Mouse (Mus musculus) heart, embryonic 13.5 days (tissue): ENCODE results near the gene Gm498. TPM values are rescaled to one million over a fixed set of nuclear protein-coding genes. Genes with fewer than 3 reads are reported as not detected.

Source experiments
- ATAC-seq: fragments of 200-750 bp; cut with Nextera tagmentation; 2 replicates; pipeline ENCODE4 v1.8.0; 2017; ENCODE audit warnings: moderate TSS enrichment; ENCODE audit not compliant: insufficient number of reproducible peaks, low FRiP score, low TSS enrichment; ENCODE audit errors: extremely low read depth
- H3K27ac ChIP-seq: fragments of 300-500 bp; sonication (generic); replicated peaks from 2 replicates; pipeline ENCODE4 v1.5.1; 2015; ENCODE audit warnings: moderate library complexity, mild to moderate bottlenecking, inconsistent platforms
- H3K27me3 ChIP-seq: fragments of 300-500 bp; sonication (generic); replicated peaks from 2 replicates; pipeline ENCODE4 v1.6.1; 2015; ENCODE audit warnings: mild to moderate bottlenecking, inconsistent platforms
- H3K36me3 ChIP-seq: fragments of 300-500 bp; sonication (generic); 2 replicates; pipeline ENCODE4 v1.6.1; 2015; ENCODE audit warnings: mild to moderate bottlenecking, inconsistent platforms
- H3K4me1 ChIP-seq: fragments of 300-500 bp; sonication (generic); 2 replicates; pipeline ENCODE4 v1.6.1; 2015; ENCODE audit warnings: inconsistent platforms
- H3K4me2 ChIP-seq: fragments of 300-500 bp; sonication (generic); 2 replicates; pipeline ENCODE4 v1.6.1; 2015; ENCODE audit warnings: inconsistent platforms, mild to moderate bottlenecking, moderate library complexity
- H3K4me3 ChIP-seq: fragments of 300-500 bp; sonication (generic); 2 replicates; pipeline ENCODE4 v1.5.1; 2015; ENCODE audit warnings: moderate library complexity, mild to moderate bottlenecking, inconsistent platforms
- H3K9ac ChIP-seq: fragments of 300-500 bp; sonication (generic); 2 replicates; pipeline ENCODE4 v1.6.1; 2015; ENCODE audit warnings: inconsistent platforms, mild to moderate bottlenecking, moderate library complexity
- H3K9me3 ChIP-seq: fragments of 300-500 bp; sonication (generic); 2 replicates; pipeline ENCODE4 v1.6.1; 2016; ENCODE audit warnings: inconsistent platforms
- WGBS: fragments of 180-500 bp; shearing (Covaris S2); methylation state at CpG from one replicate; pipeline ENCODE4 v1.1.7; 2015; ENCODE audit warnings: mixed read lengths; 5-methylcytosine and 5-hydroxymethylcytosine counted together
- polyA plus RNA-seq: library from polyadenylated mRNA; unstranded; fragments of >200 nt; fragmentation: Nextera tagmentation; extraction: Ambion mirVana; gene quantifications from 2 replicates; pipeline ENCODE4 v1.2.1, GENCODE M21; 2015

The Gm498 gene
- polyA plus RNA-seq, 1 experiment from 2014 or later: not detected

DNA sequence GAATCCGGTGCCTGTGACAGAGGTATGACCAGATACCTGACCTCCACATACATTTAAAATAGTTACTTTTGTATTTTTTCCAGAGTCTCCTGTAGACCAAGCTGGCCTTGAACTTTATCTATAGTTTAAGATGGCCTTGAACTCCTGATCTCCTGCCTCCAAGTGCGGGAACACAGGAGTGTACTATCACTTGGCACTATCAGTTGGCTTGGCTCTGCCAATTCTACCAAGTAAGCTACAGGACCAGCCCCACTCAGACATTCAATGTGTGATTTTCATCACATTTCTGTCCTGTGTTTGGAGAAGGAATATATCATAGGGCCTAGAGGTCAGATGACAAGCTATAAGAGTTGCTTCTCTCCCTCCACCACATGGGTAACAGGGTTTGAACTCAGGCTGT, 32.3 kb upstream of the Gm498 start:
- H3K27me3 ChIP-seq: no peaks in the 10 kb centered on the region
- peaks cover 41% of the 10 kb centered on the region for H3K4me1 ChIP-seq
- no peak overlapping the region for H3K27ac ChIP-seq
- H3K4me3 ChIP-seq: no peak overlapping the region
- H3K4me2 ChIP-seq: no peak overlapping the region
- 82% methylated on average over 2 of the region's 2 CpGs for WGBS
- H3K9ac ChIP-seq: no peak overlapping the region
- no peaks in the 10 kb centered on the region for H3K9me3 ChIP-seq
- peaks cover 28% of the 10 kb centered on the region for H3K36me3 ChIP-seq
- ATAC-seq: no peak

DNA sequence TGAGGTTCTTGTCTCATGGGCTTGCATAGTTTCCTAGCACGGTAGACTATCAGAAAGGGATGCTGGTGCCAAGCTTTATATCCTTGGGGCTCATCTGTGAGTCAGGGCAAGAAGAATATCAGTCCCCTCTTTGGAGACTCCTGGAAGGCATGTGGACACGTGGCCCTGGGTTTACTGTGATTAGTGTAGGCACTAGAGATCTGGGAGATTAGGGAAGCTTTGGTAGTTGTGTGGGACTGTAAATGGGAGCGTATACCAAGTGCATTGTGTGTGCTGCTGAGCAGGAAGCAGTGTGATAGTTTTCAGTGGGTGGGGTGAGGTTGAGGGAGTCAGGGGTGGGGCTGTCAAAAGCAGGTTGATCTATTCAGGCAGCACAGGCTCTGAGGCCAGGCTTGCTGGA, 31.7 kb upstream of the Gm498 start:
- Histone ChIP-seq H3K4me1 (peaks cover 41% of the 10 kb centered on the region), H3K4me2 (no peak overlapping the region), H3K9me3 (no peaks in the 10 kb centered on the region), H3K9ac (no peak overlapping the region), H3K4me3 (no peak overlapping the region), H3K27ac (no peak overlapping the region), H3K36me3 (peaks cover 35% of the 10 kb centered on the region), H3K27me3 (no peaks in the 10 kb centered on the region)
- ATAC-seq: no peak
- 58% methylated on average over 3 of the region's 3 CpGs for WGBS

DNA sequence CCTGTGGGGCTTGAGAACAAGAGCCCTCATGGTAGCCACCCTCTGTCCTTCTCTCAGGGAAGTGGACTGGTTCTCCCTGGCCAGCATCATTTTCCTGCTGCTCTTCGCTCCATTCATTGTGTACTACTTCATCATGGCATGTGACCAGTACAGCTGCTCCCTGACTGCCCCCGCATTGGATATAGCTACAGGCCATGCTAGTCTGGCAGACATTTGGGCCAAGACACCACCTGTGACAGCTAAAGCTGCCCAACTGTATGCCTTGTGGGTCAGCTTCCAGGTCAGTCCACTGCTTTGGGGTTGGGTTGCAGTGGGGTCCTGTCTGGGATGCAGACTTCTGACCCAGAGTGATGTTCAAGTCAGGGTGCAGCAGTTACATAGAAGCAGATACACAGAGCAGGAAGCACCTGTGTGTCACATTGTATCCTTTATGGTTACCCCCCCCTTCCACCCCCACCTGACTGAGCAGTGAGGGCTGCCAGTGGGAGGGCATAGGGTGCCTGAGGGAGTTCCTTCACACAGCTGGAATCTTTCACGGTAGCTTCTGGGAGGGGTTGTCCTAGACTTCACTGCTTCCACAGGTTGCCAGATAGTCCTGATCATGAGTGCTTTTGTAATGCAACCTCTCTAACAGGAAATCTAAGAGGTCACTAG, 28.8 kb upstream of the Gm498 start:
- Histone ChIP-seq H3K9me3 (no peaks in the 10 kb centered on the region), H3K4me2 (no peak overlapping the region), H3K4me3 (no peak overlapping the region), H3K9ac (no peak overlapping the region), H3K4me1 (peaks cover 27% of the 10 kb centered on the region; the same call in 1 of the 2 replicates), H3K27ac (no peak overlapping the region), H3K27me3 (no peaks in the 10 kb centered on the region), H3K36me3 (peaks cover 63% of the 10 kb centered on the region)
- WGBS: 78% methylated on average over 3 of the region's 3 CpGs
- no peak for ATAC-seq

DNA sequence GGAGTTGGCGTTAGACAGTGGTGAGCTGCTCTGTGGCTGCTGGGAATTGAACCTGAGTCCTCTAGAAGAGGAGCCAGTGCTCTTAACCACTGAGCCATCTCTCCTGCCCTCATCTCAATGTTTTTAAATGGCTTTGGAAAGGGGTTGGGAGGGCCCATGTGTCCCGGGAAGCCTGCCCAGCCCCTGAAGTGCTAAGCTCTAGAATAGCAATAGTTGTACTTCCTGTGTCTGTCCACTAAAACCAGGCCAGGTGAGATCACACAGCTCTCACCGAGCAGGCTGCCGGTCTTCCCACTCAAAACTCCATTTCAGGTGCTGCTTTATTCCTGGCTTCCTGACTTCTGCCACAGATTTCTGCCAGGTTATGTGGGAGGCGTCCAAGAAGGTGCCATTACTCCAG, 26.5 kb upstream of the Gm498 start:
- ATAC-seq: no peak

DNA sequence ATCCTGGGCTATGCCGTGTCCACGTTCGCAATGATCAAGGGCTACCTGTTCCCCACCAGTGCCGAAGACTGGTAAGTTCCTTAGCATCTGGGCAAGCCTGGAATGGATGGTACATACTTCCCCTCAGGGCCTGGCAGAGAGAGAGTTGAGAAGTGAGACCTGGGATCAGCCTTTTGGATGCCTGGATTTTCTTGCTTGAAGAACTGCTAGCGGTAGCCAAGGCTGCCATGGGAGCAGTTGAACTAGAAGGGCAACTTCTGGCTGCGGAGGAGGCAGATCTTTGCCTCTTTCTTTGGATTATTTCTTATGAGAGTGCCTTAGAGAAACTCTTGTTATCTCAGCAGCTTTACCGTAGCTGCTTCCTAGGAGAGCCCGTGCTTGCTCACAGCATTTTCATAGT, 25.3 kb upstream of the Gm498 start:
- Histone ChIP-seq H3K27me3 (no peaks in the 10 kb centered on the region), H3K9ac (no peak overlapping the region), H3K4me2 (no peak overlapping the region), H3K27ac (no peak overlapping the region), H3K36me3 (peaks cover 98% of the 10 kb centered on the region), H3K4me1 (0 out of 2 replicates have a peak, but pooled peaks cover 5% of the 10 kb centered on the region), H3K4me3 (no peak overlapping the region), H3K9me3 (no peaks in the 10 kb centered on the region)
- no peak for ATAC-seq
- 91% methylated on average over 8 of the region's 8 CpGs for WGBS

More for the DNA sequence above, 26.5 kb upstream of the Gm498 start:
- Histone ChIP-seq H3K27me3 (no peaks in the 10 kb centered on the region), H3K36me3 (peaks cover 86% of the 10 kb centered on the region), H3K4me3 (no peak overlapping the region), H3K4me1 (peaks cover 13% of the 10 kb centered on the region; the same call in 1 of the 2 replicates), H3K4me2 (no peak overlapping the region), H3K27ac (no peak overlapping the region), H3K9ac (no peak overlapping the region), H3K9me3 (no peaks in the 10 kb centered on the region)
- 84% methylated on average over 5 of the region's 5 CpGs for WGBS

DNA sequence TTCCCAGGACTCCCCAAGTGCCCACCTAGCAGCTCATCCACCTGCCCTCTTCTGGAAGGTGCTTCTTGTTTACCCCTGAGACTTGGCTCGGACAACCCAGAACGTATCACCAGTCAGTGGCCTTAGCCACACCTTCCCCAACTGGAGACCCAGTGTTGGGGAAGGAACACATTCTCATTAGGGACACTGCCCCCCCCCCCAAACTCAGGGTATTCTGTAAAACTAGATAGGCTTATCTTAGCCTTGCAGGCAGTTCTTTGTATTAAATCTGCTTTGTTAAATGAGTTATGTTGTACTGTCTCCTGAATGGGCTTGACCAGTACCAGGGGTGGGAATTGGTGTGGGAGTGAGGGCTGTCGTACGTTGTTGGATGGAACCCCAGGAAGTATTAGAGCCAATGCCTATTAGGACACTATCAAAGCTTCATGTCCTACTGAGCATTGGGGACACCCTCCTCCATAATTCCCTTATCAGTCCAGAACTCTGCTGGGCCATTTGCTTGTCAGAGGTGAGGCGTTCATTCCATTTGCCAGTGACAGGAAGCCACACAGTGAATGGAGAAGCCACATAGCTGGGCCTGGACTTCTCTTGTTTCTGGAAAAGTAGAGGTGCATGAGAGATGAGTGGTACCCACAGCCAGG, 18.4 kb upstream of the Gm498 start:
- H3K27me3 ChIP-seq: no peaks in the 10 kb centered on the region
- no peaks in the 10 kb centered on the region for H3K4me1 ChIP-seq
- H3K36me3 ChIP-seq: peaks cover 58% of the 10 kb centered on the region
- WGBS: 70% methylated on average over 5 of the region's 5 CpGs
- ATAC-seq: no peak
- H3K4me2 ChIP-seq: no peak overlapping the region
- H3K4me3 ChIP-seq: no peak overlapping the region
- H3K9ac ChIP-seq: no peak overlapping the region
- H3K27ac ChIP-seq: no peak overlapping the region
- H3K9me3 ChIP-seq: no peaks in the 10 kb centered on the region

DNA sequence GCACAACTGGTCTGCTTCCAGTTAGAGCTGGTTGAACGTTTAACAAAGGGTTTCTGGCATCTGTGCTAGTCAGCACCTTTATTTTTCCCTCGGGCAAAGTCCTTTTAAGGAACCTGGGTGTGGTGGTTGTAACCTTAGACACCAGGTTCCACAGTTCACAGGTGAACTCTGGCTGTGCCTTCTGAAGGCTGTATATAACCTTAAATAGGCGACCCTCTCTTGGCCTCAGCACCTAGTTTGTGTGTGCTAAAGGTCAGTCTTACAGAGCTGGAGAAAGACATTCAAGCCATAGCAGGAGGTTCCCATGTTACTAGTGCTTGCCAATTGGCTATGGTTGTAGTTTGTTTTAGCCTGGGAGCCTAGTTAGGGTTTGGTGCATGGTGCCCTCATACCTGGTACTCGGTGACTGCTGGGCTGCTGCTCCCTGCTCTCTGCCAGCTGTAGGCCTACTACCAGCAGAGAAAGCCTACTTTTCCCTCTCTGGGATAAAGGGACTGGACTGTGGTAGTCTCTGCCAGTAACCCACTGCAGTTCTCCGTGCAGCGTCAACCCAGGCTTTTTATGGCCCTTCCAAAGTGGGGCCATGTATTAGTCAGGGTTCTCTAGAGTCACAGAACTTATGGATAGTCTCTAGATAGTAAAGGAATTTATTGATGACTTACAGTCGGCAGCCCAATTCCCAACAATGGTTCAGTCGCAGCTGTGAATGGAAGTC, 17.7 kb upstream of the Gm498 start:
- no peaks in the 10 kb centered on the region for H3K27me3 ChIP-seq
- no peaks in the 10 kb centered on the region for H3K9me3 ChIP-seq
- 87% methylated on average over 7 of the region's 8 CpGs for WGBS
- H3K4me2 ChIP-seq: no peak overlapping the region
- H3K4me3 ChIP-seq: no peak overlapping the region
- H3K27ac ChIP-seq: no peak overlapping the region
- H3K9ac ChIP-seq: no peak overlapping the region
- peaks cover 52% of the 10 kb centered on the region for H3K36me3 ChIP-seq
- no peak for ATAC-seq
- no peaks in the 10 kb centered on the region for H3K4me1 ChIP-seq

DNA sequence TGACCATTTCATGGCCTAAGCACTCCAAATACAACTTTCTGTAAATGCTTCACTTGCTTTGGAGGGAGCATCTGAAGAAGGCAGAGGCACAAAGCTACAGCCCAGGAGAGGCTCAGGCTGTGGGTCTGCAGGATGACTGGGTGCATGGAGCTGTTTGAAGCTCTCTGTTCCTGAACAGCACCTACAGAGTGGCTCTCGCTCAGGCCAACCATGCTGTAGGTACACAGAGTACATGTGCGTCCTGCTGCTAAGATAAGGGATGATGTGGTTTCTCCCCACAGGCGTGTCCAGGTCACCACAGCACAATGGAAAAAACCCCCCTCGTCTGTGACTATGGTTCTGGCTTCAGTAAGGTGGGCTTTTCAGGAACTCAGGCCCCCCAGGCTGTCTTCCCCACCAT, 2.2 kb downstream of the Gm498 start:
- Histone ChIP-seq H3K9me3 (peaks cover 10% of the 10 kb centered on the region; the same call in 1 of the 2 replicates), H3K36me3 (no peaks in the 10 kb centered on the region), H3K4me2 (no peak overlapping the region), H3K27ac (no peak overlapping the region), H3K4me3 (no peak overlapping the region), H3K9ac (no peak overlapping the region), H3K4me1 (no peaks in the 10 kb centered on the region), H3K27me3 (no peaks in the 10 kb centered on the region)
- 68% methylated on average over 4 of the region's 4 CpGs for WGBS
- no peak for ATAC-seq

DNA sequence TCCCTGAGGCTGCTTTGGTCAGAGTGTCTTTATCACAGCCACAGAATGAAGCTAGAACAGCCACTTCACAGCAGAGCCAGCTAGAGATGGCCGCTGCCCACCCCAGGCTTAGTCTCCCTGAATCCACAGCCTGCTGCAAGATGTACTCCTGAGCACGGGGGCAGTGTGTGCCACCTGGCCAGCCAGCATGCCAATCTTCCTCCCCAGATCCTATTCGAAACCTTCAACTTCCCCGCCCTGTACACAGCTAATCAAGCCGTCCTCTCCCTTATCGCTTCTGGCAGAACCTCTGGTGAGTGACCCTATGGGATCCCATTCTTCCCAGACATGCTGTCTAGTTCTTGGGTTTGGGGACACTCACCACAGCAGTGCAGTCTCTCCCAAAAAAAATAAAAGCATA, 17.1 kb downstream of the Gm498 start:
- no peaks in the 10 kb centered on the region for H3K4me1 ChIP-seq
- no peak overlapping the region for H3K27ac ChIP-seq
- whole genome bisulfite sequencing: 43% methylated on average over 6 of the region's 6 CpGs
- H3K9ac ChIP-seq: no peak overlapping the region
- H3K9me3 ChIP-seq: no peaks in the 10 kb centered on the region
- H3K27me3 ChIP-seq: peaks cover 6% of the 10 kb centered on the region; the same call in 1 of the 2 replicates
- no peak for ATAC-seq
- no peak overlapping the region for H3K4me3 ChIP-seq
- H3K4me2 ChIP-seq: no peak overlapping the region
- no peaks in the 10 kb centered on the region for H3K36me3 ChIP-seq

DNA sequence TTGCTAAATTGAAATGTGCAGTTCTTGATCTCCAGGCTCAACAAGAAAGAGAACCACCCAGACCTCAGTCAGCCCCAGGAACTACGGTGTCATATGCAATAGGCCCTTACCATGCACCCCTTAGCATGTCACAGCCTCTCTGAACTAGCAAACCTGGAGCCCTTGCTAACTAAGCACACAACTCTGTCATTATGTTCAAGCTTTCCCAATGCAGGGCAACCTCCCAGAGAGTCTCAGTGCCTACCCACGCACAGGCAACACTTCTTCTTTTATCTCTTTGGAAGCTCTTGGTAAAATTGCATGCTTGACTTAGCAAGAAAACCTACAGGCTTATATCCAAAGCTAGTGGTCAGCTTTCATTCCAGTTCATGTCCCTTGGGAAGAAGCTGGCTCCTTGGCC, 24.5 kb downstream of the Gm498 start:
- no peaks in the 10 kb centered on the region for H3K4me1 ChIP-seq
- H3K4me3 ChIP-seq: no peak overlapping the region
- no peaks in the 10 kb centered on the region for H3K36me3 ChIP-seq
- whole genome bisulfite sequencing: 76% methylated on average over 2 of the region's 2 CpGs
- H3K27me3 ChIP-seq: peaks cover 32% of the 10 kb centered on the region
- no peak overlapping the region for H3K27ac ChIP-seq
- H3K9ac ChIP-seq: no peak overlapping the region
- ATAC-seq: no peak
- no peak overlapping the region for H3K4me2 ChIP-seq
- H3K9me3 ChIP-seq: no peaks in the 10 kb centered on the region

DNA sequence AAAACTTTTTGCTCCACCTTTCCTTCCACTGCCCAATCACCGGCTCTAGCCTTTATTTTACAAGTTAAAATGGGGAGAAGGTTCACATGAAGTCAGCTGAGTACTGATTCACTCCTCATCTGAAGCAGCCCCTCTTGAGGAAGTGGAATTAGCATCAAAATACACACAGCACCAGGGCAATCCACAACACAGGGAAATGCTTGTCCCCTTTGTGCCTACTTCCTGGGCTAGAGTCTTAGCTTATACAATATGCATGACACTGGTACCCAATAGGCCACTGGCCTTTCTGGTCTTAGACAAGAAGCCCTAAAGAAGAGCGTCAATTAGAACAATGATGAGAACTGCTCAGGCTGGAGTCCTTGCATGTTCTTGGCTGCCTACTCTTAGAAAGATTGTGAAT, 25.7 kb downstream of the Gm498 start:
- no peak for ATAC-seq
- WGBS: 59% methylated on average over 2 of the region's 2 CpGs
- Histone ChIP-seq H3K27me3 (peaks cover 32% of the 10 kb centered on the region), H3K4me1 (no peaks in the 10 kb centered on the region), H3K9me3 (no peaks in the 10 kb centered on the region), H3K4me3 (no peak overlapping the region), H3K4me2 (no peak overlapping the region), H3K36me3 (no peaks in the 10 kb centered on the region), H3K9ac (no peak overlapping the region), H3K27ac (no peak overlapping the region)
